Mouse (Mus musculus) intestine, embryonic 14.5 days (tissue): ENCODE data around the gene Nacad. TPM values are rescaled to one million over a fixed set of nuclear protein-coding genes. Genes with fewer than 3 reads are reported as not detected.

Source experiments
- ATAC-seq: fragments of 200-750 bp; cut with Nextera tagmentation; replicated peaks from 2 replicates; pipeline ENCODE4 v1.8.0; 2017; ENCODE audit warnings: low read depth, moderate number of reproducible peaks, moderate TSS enrichment, moderate library complexity; ENCODE audit not compliant: low FRiP score, low TSS enrichment
- DNase-seq: peaks from one replicate; pipeline ENCODE4 v3.0.0-alpha.2; 2018; ENCODE audit warnings: low spot score
- H3K27ac ChIP-seq: fragments of 300-500 bp; sonication (generic); 2 replicates; pipeline ENCODE4 v1.5.1; 2014; ENCODE audit warnings: low read depth, mild to moderate bottlenecking, control low read depth
- H3K27me3 ChIP-seq: fragments of 300-500 bp; sonication (generic); replicated peaks from 2 replicates; pipeline ENCODE4 v1.6.1; 2014; ENCODE audit warnings: low read length, control low read depth; ENCODE audit not compliant: control insufficient read depth, insufficient read depth
- H3K36me3 ChIP-seq: fragments of 300-500 bp; sonication (generic); 2 replicates; pipeline ENCODE4 v1.6.1; 2014; ENCODE audit warnings: low read length, control low read depth; ENCODE audit not compliant: control insufficient read depth, insufficient read depth
- H3K4me1 ChIP-seq: fragments of 300-500 bp; sonication (generic); replicated peaks from 2 replicates; pipeline ENCODE4 v1.6.1; 2014; ENCODE audit warnings: low read length, control low read depth, mixed read lengths; ENCODE audit not compliant: control insufficient read depth, insufficient read depth
- H3K4me2 ChIP-seq: fragments of 300-500 bp; sonication (generic); 2 replicates; pipeline ENCODE4 v1.6.1; 2014; ENCODE audit warnings: low read length
- H3K4me3 ChIP-seq: fragments of 300-500 bp; sonication (generic); 2 replicates; pipeline ENCODE4 v1.5.1; 2014; ENCODE audit warnings: low read depth, low read length, control low read depth, mixed read lengths
- H3K9ac ChIP-seq: fragments of 300-500 bp; sonication (generic); 2 replicates; pipeline ENCODE4 v1.6.1; 2014; ENCODE audit warnings: mild to moderate bottlenecking, low read length
- H3K9me3 ChIP-seq: fragments of 300-500 bp; sonication (generic); 2 replicates; pipeline ENCODE4 v1.6.1; 2016; ENCODE audit warnings: low read length, control low read depth; ENCODE audit not compliant: control insufficient read depth
- WGBS: fragments of 180-500 bp; shearing (Covaris S2); extraction: QIAGEN DNeasy Blood & Tissue Kit; methylation state at CpG from one replicate; pipeline ENCODE4 v1.1.7; 2014; 5-methylcytosine and 5-hydroxymethylcytosine counted together
- polyA plus RNA-seq: library from polyadenylated mRNA; unstranded; fragments of >200 nt; fragmentation: Nextera tagmentation; extraction: Ambion mirVana; gene quantifications from 2 replicates; pipeline ENCODE4 v1.2.1, GENCODE M21; 2014

Nacad gene
- polyA plus RNA-seq, 1 experiment from 2014 or later = 9.0 TPM

DNA sequence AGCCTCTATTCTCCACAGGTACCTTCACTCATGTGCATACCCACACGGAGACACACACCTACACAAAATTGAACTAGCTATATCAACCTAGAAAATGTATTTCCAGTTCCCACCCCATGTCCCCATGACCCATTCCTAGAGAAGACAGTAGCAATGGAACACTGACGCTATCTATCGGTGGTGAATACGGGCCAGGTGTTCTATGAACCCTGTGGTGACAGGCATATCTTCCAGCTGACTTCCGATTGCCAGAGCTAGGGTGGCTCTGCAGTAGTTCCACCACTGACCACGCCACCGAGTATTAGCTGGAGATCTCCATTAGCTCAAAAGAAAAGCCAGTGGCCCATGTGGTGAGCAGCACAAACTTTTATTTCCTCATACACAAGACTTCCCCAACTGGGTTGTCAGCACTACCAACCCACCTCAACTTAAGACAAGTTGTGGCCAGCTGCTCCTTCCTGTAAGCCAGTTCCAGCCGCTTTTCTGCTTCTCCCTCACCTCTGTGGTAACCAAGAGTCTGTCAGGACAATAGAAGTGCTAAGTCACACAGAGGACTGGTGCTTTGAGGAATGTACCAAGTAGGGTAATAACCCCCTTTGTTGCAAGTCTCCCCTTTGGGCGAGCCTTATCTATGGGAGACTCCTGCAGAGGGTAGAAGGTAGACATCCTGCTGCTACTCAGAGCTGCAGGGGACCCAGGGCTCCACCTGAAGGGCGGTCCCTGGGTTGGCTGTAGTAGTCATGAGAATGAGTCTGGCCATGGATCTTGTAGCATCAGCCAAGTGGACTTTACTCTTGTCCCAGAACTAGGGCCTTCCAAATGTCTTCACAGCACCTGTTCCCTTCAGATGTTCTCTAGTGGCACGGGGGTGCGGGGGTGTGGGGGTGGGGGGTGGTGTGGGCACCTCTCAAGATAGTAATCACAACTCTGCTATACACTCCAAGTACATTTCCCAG, 9.7 kb upstream of the Nacad start:
- no peaks in the 10 kb centered on the region for H3K4me1 ChIP-seq
- H3K9ac ChIP-seq = no peak overlapping the region
- H3K36me3 ChIP-seq = peaks cover 88% of the 10 kb centered on the region
- no peak overlapping the region for H3K27ac ChIP-seq
- H3K4me3 ChIP-seq = no peak overlapping the region
- H3K9me3 ChIP-seq = no peaks in the 10 kb centered on the region
- WGBS = 89% methylated on average over 12 of the region's 12 CpGs
- no peak overlapping the region for H3K4me2 ChIP-seq
- no peaks in the 10 kb centered on the region for H3K27me3 ChIP-seq
- ATAC-seq (no peak), DNase-seq (no peak)

DNA sequence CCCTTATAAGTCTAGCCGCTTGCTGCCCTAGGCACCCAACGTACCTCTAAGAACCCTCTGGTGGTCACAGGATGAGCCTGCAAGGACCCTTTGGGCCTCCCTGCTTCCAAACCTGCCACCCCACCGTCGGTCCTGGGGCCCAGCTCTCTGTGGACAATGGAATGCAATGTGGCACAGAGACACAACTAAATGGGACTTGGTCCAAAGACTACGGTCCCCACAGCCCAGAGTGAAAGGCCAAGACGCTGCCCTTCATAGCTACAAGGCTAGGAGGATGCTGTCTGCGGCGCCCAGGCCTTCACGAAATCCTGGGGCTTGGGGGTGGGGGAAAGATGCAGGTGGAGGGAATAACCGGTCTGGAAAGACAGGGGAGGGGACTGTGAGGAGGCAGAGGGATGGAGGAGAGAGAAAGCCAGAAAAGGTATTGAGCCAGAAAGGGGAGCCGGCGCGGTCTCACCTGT, 802 bp downstream of the Nacad start:
- Histone ChIP-seq H3K9ac (peak overlapping the region; percentile 4; the same call in 1 of the 2 replicates), H3K4me1 (peaks cover 30% of the 10 kb centered on the region), H3K36me3 (no peaks in the 10 kb centered on the region), H3K27me3 (peaks cover 34% of the 10 kb centered on the region), H3K4me3 (peak overlapping the region; percentile 27), H3K27ac (no peak overlapping the region), H3K9me3 (no peaks in the 10 kb centered on the region), H3K4me2 (peak overlapping the region; percentile 55)
- 18% methylated on average over 13 of the region's 13 CpGs for WGBS
- no peak for ATAC-seq
- DNase-seq = no peak

DNA sequence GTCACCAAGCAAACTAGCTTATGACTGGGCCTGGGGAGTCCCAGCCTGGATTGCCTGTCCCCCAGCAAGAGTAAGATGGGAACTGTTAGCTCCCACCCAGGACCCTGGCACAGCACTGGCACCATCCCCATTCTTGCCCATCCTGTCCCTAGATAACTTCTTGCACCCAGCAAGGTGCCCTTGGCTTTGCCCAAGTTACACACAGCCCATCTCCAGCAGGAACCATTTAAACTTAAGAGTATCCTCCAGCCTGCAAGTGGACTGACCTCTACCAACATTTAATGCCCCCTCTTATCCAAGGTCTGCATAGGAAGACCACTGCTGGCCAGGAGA, 1.3 kb downstream of the Nacad start:
- Histone ChIP-seq H3K4me2 (peak overlapping the region; percentile 18; the same call in 1 of the 2 replicates), H3K4me1 (peaks cover 30% of the 10 kb centered on the region), H3K36me3 (no peaks in the 10 kb centered on the region), H3K27me3 (peaks cover 34% of the 10 kb centered on the region), H3K4me3 (0 out of 2 replicates have a peak overlapping the region, but pooled peaks have one; percentile 27), H3K9ac (no peak overlapping the region), H3K27ac (no peak overlapping the region), H3K9me3 (no peaks in the 10 kb centered on the region)
- ATAC-seq (no peak), DNase-seq (no peak)

DNA sequence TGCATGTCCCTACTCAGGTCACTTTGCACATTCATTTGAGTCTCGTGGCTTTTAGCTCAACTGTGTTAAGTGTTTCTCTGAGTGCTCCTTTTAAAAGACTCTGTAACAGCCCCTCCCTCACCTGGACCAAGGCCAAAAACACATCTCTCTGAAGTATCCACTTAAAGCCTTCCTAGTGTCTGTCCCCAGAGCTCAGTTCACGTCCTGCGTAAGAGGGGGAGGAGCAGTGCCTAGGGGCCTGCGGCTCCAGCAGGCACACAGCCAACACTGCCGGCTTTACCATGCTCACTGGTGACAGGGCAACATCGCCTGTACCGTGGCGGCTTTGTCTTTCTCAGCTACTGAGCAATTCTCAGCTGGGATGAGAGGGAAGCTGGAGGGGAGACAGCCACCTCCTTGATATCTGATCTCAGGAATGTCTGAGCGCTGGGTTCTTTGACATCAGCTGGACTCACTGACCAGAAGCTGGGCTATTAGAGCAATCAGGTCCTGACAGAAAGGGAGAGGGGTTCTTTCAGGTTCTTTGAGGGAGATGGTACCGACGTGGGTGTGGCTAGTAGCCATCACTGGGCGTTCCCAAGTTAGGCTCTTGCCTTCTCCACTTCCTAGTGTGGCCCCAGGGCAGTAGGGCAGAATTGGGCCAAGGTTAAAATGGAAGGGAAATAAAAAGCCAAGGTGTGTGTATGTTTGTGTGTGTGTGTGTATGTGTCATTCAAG, 1.8 kb downstream of the Nacad start:
- WGBS = 20% methylated on average over 12 of the region's 12 CpGs
- peak; percentile 67 for DNase-seq
- peaks cover 34% of the 10 kb centered on the region for H3K27me3 ChIP-seq
- 0 out of 2 replicates have a peak overlapping the region, but pooled peaks have one; percentile 2 for H3K4me3 ChIP-seq
- no peaks in the 10 kb centered on the region for H3K9me3 ChIP-seq
- peaks cover 31% of the 10 kb centered on the region for H3K4me1 ChIP-seq
- H3K27ac ChIP-seq = no peak overlapping the region
- H3K4me2 ChIP-seq = peak overlapping the region; percentile 18
- no peak for ATAC-seq
- no peak overlapping the region for H3K9ac ChIP-seq
- no peaks in the 10 kb centered on the region for H3K36me3 ChIP-seq

DNA sequence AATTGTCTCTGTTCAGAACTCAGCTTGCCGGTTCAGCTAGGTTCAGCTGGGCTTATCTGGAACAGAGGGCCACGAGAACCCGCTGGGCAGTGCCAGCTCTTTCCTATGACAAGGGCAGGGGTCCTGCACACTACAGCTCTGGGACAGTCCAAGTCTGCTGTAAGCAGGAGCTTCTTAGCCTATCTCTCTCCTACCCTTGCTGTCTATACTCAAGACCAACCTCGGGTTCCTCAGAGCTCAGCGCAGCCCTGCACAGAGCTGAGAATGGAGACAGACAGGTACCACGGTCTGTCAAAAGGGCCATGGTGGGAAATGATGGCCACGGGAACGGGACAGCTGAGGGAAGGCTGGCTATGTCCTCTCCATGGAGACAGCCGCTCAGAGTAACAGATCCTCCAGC, 2.6 kb downstream of the Nacad start:
- Histone ChIP-seq H3K4me1 (peaks cover 39% of the 10 kb centered on the region), H3K9ac (no peak overlapping the region)
- 72% methylated on average over 9 of the region's 9 CpGs for WGBS

DNA sequence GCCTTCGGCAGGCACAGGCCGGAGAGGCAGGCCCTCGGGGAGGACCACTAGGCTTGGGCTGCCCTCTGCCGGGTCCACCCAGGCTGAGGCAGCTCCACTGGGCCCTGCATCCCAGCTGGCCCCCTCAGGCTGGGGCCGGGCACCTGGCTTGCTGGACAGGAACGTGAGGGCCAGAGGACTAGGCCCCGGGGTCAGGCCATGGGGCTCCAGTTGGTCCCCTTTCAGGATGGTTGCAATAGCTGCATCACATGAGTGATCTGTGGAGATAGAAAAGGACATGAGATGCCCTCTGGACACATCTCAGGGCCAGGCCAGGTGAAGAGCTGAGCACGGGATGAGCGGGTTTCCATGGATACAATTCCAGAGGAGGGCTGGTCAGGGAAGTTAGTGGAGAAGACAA, 3.2 kb downstream of the Nacad start:
- H3K4me2 ChIP-seq = no peak overlapping the region
- H3K4me3 ChIP-seq = no peak overlapping the region
- no peak overlapping the region for H3K9ac ChIP-seq
- no peak for ATAC-seq
- H3K36me3 ChIP-seq = peaks cover 9% of the 10 kb centered on the region
- WGBS = 76% methylated on average over 9 of the region's 9 CpGs
- peaks cover 34% of the 10 kb centered on the region for H3K27me3 ChIP-seq
- H3K4me1 ChIP-seq = peaks cover 40% of the 10 kb centered on the region
- H3K27ac ChIP-seq = no peak overlapping the region
- no peaks in the 10 kb centered on the region for H3K9me3 ChIP-seq
- DNase-seq = no peak

More for the DNA sequence above, 2.6 kb downstream of the Nacad start:
- H3K4me3 ChIP-seq = no peak overlapping the region
- peaks cover 3% of the 10 kb centered on the region; the same call in 1 of the 2 replicates for H3K36me3 ChIP-seq
- ATAC-seq = no peak
- DNase-seq = no peak
- H3K9me3 ChIP-seq = no peaks in the 10 kb centered on the region
- H3K27me3 ChIP-seq = peaks cover 34% of the 10 kb centered on the region
- no peak overlapping the region for H3K27ac ChIP-seq
- H3K4me2 ChIP-seq = no peak overlapping the region

DNA sequence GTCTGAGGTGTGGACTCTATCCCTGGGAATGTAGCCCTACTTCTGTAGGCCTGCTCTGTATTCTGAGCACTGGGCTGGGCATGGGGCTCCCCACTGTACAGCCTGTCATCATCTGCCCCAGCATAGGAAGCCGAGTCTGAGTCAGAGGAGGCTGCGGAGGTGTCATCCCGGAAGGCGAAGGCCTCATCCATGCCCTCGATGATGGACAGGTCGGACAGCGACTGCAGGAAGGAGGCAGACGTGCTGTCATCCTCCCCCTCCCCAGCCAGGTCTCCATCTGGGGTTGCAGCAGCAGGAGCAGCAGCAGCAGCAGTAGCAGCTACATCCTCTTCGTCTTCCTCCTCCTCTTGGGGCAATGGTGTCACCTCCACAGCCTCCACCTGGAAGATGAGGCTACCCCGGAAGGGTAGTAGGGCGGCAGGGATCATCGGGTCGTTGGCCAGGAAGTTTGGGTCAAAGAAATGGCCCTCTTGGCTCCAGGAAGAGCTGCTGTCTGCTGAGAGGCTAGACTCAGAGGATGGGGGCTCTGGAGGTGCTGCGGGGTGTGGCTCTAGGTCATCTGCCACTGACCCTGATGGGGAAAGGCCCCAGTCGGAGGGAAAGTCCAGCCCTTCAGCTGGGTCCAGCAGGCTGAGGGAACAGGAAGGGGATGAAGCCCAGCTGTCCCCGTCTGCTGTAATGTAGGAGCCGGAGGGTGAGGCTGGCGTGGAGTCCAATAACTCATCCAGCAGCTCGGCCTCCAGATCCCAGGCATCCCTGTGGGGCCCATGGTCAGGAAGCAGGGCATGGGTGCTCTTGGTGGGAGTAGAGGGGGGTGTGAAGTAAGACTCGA, 4.0 kb downstream of the Nacad start:
- peaks cover 17% of the 10 kb centered on the region for H3K36me3 ChIP-seq
- 65% methylated on average over 20 of the region's 20 CpGs for WGBS

DNA sequence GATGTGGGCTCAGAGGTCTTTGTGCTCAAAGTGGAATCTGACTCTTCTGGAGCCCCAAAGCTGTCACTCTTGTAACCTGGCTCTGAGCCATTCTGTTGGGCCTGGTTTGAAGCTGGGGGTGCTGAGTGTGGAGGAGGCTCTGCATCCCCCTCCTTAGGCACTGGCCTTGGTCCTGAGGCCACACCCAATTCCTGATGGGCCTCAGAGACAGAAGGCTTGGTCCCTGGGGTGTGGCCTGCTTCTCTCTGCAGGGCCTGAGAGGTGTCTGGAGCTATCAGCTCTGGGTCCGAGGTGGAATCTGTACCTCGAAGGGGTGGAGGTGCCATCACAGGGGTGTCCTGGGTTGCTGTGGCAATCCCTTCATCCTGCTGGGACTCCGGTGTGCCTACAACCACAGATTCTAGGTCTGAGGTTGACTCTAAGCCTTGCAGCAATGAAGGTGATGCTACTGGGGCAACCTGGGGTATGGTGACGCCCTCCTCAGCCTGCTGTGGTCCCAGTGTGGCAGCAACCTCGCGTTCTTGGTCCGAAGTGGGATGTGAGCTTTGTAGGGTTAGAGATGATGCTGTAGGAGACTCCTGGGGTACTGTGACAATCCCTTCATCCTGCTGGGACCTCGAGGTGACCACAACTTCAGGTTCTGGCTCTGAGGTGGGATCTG, 5.4 kb downstream of the Nacad start:
- no peaks in the 10 kb centered on the region for H3K9me3 ChIP-seq
- no peak for ATAC-seq
- peaks cover 35% of the 10 kb centered on the region for H3K4me1 ChIP-seq
- no peak overlapping the region for H3K4me3 ChIP-seq
- H3K9ac ChIP-seq = no peak overlapping the region
- no peak overlapping the region for H3K27ac ChIP-seq
- H3K4me2 ChIP-seq = no peak overlapping the region
- WGBS = 81% methylated on average over 8 of the region's 8 CpGs
- H3K27me3 ChIP-seq = peaks cover 17% of the 10 kb centered on the region; the same call in 1 of the 2 replicates
- H3K36me3 ChIP-seq = peaks cover 31% of the 10 kb centered on the region
- DNase-seq = no peak

More for the DNA sequence above, 4.0 kb downstream of the Nacad start:
- peaks cover 30% of the 10 kb centered on the region for H3K27me3 ChIP-seq
- no peaks in the 10 kb centered on the region for H3K9me3 ChIP-seq
- H3K4me3 ChIP-seq = no peak overlapping the region
- H3K9ac ChIP-seq = no peak overlapping the region
- no peak overlapping the region for H3K4me2 ChIP-seq
- peaks cover 40% of the 10 kb centered on the region for H3K4me1 ChIP-seq
- ATAC-seq (no peak), DNase-seq (no peak)
- H3K27ac ChIP-seq = no peak overlapping the region
